Comparison of ENCODE assay signal across 20 mouse cellular contexts in the genomic region with DNA sequence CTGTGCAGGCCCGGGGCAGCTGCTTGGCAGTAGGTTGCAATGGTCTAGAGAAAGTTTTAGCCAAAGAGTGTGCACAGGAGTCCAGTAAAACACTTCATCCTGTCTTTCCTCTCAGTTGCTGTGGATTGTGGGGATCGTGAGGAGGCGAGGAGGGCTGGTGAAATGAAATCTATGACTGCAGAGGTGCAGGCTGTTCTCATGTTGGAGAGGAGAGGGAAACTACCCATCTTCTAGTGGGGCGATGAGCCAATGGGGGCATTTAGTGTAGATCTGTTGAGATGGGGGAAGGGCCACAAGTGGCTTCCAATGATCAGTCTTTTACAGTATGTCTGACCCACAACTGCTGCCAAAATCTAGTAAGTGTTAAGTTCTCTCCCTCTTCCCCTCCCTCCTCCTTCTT.
"Had no signal": no experiment of that assay in that cellular context is flagged by ENCODE, and none has a peak within 500 bp of the region (broad histone marks: within the 10 kb centered on the region; RNA-seq: fewer than 3 reads in every experiment).

No protein-coding gene starts in this region.

- DNase-seq: kidney, adult 11 months; kidney, adult 8-10 months; kidney, postnatal 10 days; kidney, postnatal 36 days; layer of hippocampus, postnatal 36 days; liver; liver, embryonic 13.5 days; lung, adult 2 months; lung, postnatal 14 days; midbrain, embryonic 14.5 days; right cerebral cortex, adult 18-20 months; right cerebral cortex, postnatal 14 days; right cerebral cortex, postnatal 4 days; thymus, adult 2 months; thymus, postnatal 14 days; thymus, postnatal 4 days had no signal

- H3K9me3 ChIP-seq: kidney, embryonic 15.5 days; liver, embryonic 13.5 days had no signal

- H3K27ac ChIP-seq: kidney, embryonic 15.5 days; left cerebral cortex, adult 2 months; liver, embryonic 13.5 days; macrophage; stomach, postnatal 0 days had no signal

- H3K4me3 ChIP-seq: kidney, embryonic 15.5 days; left cerebral cortex, adult 2 months; liver, embryonic 13.5 days had no signal

- H3K9ac ChIP-seq: kidney, embryonic 15.5 days; liver, embryonic 13.5 days had no signal

- H3K4me1 ChIP-seq: kidney, embryonic 15.5 days; liver, embryonic 13.5 days had no signal

- H3K4me2 ChIP-seq: kidney, embryonic 15.5 days; liver, embryonic 13.5 days had no signal

- H3K36me3 ChIP-seq: kidney, embryonic 15.5 days; liver, embryonic 13.5 days had no signal

- H3K27me3 ChIP-seq: kidney, embryonic 15.5 days; liver, embryonic 13.5 days had no signal
